In genomic region chr13:32852539-32852938, GRCm38 (mm10) we compare ENCODE assay signal across 15 mouse cellular contexts. TPM values are rescaled to one million over a fixed set of nuclear protein-coding genes. Genes with fewer than 3 reads are reported as not detected.
"Had no signal": no experiment of that assay in that cellular context is flagged by ENCODE, and none has a peak within 500 bp of the region (broad histone marks: within the 10 kb centered on the region; RNA-seq: fewer than 3 reads in every experiment).

No protein-coding gene starts in this region.

- H3K4me2 ChIP-seq: intestine, embryonic 15.5 days; kidney, embryonic 15.5 days; limb, embryonic 13.5 days; liver, embryonic 11.5 days; liver, embryonic 15.5 days; lung, embryonic 14.5 days; midbrain, embryonic 12.5 days had no signal

- H3K9ac ChIP-seq: intestine, embryonic 15.5 days; kidney, embryonic 15.5 days; limb, embryonic 13.5 days; liver, embryonic 15.5 days; lung, embryonic 14.5 days; midbrain, embryonic 12.5 days had no signal

- DNase-seq: thymus, adult 18-20 months had no signal

- H3K27me3 ChIP-seq: intestine, embryonic 15.5 days; kidney, embryonic 15.5 days; limb, embryonic 13.5 days; liver, embryonic 15.5 days had no signal

- ATAC-seq: intestine, embryonic 15.5 days had no signal

- H3K9me3 ChIP-seq: intestine, embryonic 15.5 days; kidney, embryonic 15.5 days; limb, embryonic 13.5 days; liver, embryonic 15.5 days; midbrain, embryonic 12.5 days had no signal

- H3K4me3 ChIP-seq: intestine, embryonic 15.5 days; kidney, embryonic 15.5 days; limb, embryonic 13.5 days; liver, embryonic 15.5 days; midbrain, embryonic 12.5 days had no signal

- H3K36me3 ChIP-seq: intestine, embryonic 15.5 days; kidney, embryonic 15.5 days; limb, embryonic 13.5 days; liver, embryonic 15.5 days; midbrain, embryonic 12.5 days had no signal

- H3K27ac ChIP-seq: intestine, embryonic 15.5 days; kidney, embryonic 15.5 days; limb, embryonic 13.5 days; liver, embryonic 15.5 days; midbrain, embryonic 12.5 days; stomach, postnatal 0 days had no signal

RNA-seq across cellular contexts. Expression of gene Serpinb1c, which starts 45.5 kb away (rescaled TPM):
- total RNA-seq: left cerebral cortex, adult 18-20 months; left cerebral cortex, postnatal 10 days; left cerebral cortex, postnatal 4 days; megakaryocyte, adult 5-6 weeks had no signal
- polyA plus RNA-seq: intestine, embryonic 15.5 days; kidney, embryonic 15.5 days; limb, embryonic 13.5 days; liver, embryonic 15.5 days; lung, embryonic 14.5 days; midbrain, embryonic 12.5 days had no signal

RNA-seq across cellular contexts. Expression of gene D930007J09Rik, which starts 49.9 kb away (rescaled TPM):
- total RNA-seq: megakaryocyte, adult 5-6 weeks had no signal
- polyA plus RNA-seq: intestine, embryonic 15.5 days; kidney, embryonic 15.5 days; limb, embryonic 13.5 days; liver, embryonic 11.5 days; liver, embryonic 15.5 days; lung, embryonic 14.5 days; midbrain, embryonic 12.5 days; neural tube, embryonic 14.5 days; stomach, postnatal 0 days; urinary bladder, adult 2 months had no signal
